Mouse (Mus musculus) hematopoietic stem cell, adult 5-6 weeks (primary cell): ENCODE results near the gene Foxd2. TPM values are rescaled to one million over a fixed set of nuclear protein-coding genes. Genes with fewer than 3 reads are reported as not detected.

Experiments
- ATAC-seq, 2 experiments: fragments of 125-278 bp in 1 of 2; replicated peaks in 1 of 2; 2 replicates each; pipeline ENCODE4 v1.8.0; 2016 to 2017; ENCODE audit warnings: inconsistent platforms in 2 of 2, mild to moderate bottlenecking in 2 of 2, moderate number of reproducible peaks in 2 of 2, low read depth in 1 of 2, moderate TSS enrichment in 1 of 2; ENCODE audit not compliant: low FRiP score in 2 of 2, poor library complexity in 2 of 2, severe bottlenecking in 2 of 2, insufficient read depth in 1 of 2, low TSS enrichment in 1 of 2
- total RNA-seq: library from RNA; stranded (forward); fragments of 172-1452, 232-1000 nt; gene quantifications from 2 replicates; pipeline ENCODE4 v1.2.3, GENCODE M21; 2017

The Foxd2 gene
- total RNA-seq, 1 experiment from 2014 or later: 2.8 TPM

GRCm38 (mm10) chr4:114924971-114925916 lies 16.6 kb upstream of the Foxd2 start:
- ATAC-seq: peak in 1 of 2 experiments; percentile 55; a peak in 2 of 4 replicates

DNA sequence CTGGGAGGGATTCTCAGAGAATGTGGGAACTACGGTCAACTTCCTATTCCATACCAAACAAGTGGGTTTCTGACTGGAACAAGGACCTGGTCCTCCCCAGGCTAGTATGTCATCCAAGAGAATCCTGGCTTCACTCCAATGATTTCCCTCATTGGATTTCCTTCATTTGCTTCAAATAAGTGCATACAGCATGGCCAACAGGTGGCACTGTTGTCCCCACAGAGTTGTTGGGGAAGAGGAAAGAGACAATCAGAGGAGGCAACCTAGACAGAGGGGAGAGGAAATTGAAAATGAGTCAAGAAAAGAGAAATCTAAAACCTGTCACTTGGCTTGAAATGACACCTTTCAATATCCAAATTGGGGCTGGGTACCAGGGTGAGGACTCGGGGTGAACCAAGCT lies 8.4 kb upstream of the Foxd2 start:
- peak in 1 of 2 experiments; percentile 68; a peak in 2 of 4 replicates for ATAC-seq

- ATAC-seq: no peak
These were observed 7.4 kb upstream of the Foxd2 start for GRCm38 (mm10) chr4:114916056-114916455.

GRCm38 (mm10) chr4:114913594-114913962 lies 4.9 kb upstream of the Foxd2 start:
- no peak for ATAC-seq

DNA sequence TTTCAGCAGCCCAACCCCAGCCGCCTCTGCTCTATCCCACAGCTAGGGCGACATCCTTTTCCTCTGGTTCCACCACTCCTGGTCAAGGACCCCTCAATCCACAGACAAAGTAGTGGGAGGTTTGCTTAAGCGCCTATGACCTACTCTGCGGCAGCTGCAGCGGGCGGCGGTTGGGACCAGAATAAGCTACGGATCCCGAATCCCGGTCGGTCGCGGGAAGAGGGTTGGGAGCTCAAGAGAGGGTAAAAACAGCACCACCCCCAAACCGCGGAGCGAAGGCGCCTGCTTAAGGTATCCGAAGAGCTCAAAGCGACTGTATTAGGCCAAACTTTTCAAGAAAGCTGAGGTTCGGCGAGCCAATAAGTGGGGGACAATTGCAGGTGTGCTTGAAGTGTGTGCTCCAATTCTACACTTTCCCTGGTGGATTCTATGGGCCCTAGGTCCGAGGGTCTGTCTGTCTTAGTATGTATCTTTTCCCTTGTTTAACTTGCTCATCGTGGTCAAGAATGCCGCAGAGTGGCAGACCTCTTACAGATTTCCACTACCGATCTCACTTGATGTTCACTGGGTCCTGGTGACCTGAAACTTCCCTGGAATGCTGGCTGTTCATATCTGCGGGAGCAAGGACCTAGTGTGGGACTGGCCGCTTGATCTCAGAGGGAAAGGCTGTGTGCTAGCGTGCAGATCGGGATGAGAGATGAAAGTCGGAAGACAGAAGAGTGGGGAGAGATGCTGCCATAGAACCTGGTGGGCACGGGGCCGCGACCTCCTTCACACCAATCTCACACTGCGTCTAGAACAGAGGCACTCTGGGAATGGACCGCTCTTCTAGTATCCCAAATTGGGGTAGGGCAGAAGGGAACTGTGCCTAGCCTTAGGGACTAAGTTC lies 4.3 kb upstream of the Foxd2 start:
- no peak for ATAC-seq

- peak in 1 of 2 experiments; percentile 37; a peak in 1 of 4 replicates for ATAC-seq
These were observed 1.2 kb upstream of the Foxd2 start for GRCm38 (mm10) chr4:114909602-114910484.

- no peak for ATAC-seq
These were observed 483 bp downstream of the Foxd2 start for GRCm38 (mm10) chr4:114907951-114908828.

DNA sequence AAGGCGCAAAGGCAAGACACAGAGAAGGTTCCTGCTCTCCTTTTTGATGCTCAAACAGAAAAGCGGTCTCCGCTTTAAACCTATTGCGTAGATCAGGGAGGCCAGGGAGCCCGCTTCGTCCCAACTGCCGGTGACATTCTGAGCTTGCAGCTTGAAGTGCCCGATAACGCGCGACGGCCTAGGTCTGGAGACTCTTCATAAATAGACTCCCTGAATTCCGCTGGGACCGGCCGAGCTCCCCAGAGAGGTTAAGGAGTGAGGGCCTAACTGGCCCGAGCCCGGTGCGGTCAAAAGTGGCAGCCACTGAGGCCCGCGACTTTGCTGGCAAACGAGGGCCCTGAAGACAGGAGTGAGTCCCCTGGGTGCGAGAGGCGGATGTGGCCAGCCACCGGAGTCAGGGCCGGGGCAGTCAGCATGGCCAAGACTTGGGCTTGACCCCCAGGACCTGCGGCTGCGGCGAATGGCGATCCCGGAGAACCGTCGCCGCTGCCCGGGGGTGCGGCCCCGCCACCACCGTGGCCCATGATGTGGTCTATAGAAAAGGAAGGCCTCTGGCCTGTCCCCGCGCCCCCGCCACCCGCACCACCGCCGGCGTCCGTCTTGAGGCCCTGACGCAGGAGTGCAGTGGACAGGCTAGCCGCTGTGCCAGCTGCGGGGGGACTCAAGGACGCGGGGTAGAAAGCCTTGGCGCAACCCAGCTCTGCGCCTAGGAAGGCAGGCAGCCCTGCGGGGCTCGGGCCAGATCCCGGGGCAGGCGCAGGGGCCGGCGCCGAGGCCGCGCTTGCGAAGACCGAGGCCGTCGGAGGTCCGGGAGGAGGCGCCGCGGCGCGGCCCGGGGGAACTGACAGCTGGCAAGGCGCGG lies 1.4 kb downstream of the Foxd2 start:
- ATAC-seq: no peak

DNA sequence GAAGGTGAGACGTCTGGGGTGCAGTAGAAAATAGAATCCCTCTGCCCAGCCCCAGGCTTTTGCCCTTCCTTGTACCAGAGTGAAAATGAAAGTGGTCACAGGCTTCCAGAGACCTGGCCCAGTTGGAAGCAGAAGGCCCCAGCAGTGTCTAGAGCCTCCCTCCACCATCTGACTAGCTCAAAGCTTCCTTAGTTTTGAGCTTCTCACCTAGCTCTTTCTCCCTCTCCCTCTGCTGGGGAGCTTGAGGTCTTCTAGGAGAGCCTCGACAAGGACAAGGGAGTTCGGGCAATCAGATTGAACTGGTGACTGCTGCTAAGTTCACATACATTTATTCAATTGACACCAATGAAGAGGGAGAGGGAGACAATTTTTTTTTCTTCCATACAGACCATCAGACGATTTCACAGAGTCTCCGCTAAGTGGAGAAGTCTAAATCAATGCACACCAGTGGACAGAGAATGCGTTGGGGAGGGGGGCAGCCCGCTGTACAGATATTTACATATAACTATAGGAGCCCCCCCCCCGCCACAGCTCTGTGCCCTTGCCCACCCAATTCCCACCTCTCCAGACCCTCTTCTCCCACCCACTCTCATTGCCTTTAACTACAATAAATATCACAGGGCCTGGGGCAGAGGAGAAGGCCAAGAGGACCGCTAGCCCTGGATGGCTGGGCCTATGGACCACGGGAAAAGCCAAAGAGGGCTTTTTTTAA lies 2.5 kb downstream of the Foxd2 start:
- ATAC-seq: no peak

GRCm38 (mm10) chr4:114905501-114905900 lies 3.2 kb downstream of the Foxd2 start:
- ATAC-seq: no peak

DNA sequence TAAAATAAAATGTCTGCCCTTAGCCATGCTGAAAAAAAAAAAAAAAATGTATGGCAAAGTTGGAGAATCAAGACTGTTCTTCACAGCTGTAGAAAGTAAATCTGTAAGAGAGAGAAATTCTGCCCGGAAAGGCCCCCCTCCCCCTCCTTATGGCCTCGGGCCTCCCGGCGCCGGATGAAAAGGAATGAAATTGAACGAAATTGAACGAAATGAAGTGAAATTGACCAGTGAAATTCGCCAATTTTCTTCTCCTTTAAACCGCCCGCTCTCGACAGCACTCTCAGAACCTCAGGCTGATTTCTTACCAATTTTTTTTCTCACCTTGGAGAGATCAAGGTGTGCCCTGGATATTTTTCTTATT lies 5.3 kb downstream of the Foxd2 start:
- ATAC-seq: no peak

- ATAC-seq: no peak
These were observed 5.8 kb downstream of the Foxd2 start for GRCm38 (mm10) chr4:114902641-114903421.

DNA sequence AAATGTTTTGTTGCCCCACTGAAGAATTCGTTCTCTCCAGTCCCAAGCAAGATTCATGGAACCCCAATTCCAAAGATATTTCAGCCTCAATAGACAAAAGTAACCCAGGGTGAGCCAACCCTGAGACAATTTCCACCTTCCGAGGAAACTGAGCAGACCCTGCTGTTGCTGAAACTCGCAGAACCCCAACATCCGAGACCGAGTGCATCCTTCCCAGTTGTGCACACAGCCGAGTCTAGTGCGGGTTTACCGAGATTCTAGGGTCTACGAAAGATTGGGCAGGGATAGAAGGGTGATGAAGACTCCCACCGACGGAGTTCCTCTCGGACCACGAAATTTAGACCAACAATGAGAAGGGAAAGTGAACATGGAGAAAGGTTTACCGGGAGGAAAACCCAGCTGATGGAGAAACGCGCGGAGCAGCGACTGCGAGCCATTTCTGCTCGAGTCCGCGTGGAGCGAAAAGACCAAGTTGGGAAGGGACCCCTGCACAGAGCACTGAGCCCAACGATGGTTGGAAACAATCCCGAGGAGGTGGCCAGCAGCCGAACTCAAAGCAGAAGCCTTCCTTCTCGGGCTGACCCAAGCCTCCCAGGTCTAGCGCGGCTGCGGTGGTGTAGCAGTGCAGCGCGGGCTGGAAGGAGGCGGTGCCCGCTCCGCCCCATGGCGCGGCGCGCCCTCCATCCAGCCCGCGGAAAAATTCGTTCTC lies 6.9 kb downstream of the Foxd2 start:
- peak in 1 of 2 experiments; percentile 25; a peak in 2 of 4 replicates for ATAC-seq
